Mouse (Mus musculus): ENCODE measurements around the gene Samd4b. TPM values are rescaled to one million over a fixed set of nuclear protein-coding genes. Genes with fewer than 3 reads are reported as not detected.

The Samd4b gene
- total and polyA plus RNA-seq, 3 experiments, result 6.4 to 45.9 TPM; not detected in 1

- Histone ChIP-seq H3K4me3 (ENCODE audit: control insufficient read depth in 1 of 2, insufficient read depth in 1 of 2, low read depth in 2 of 2, low read length in 2 of 2) (no peak overlapping the region), H3K27me3 (ENCODE audit: control insufficient read depth in 1 of 2, insufficient read depth in 2 of 2, low read length in 2 of 2) (peaks cover 7 to 9% of the 10 kb centered on the region in 2 experiments; a peak in 3 of 4 replicates), H3K9me3 (replicated peaks; ENCODE audit: insufficient read depth, low read length) (no peaks in the 10 kb centered on the region), H3K27ac (ENCODE audit: control insufficient read depth, low read depth, low read length) (no peak overlapping the region), H3K79me2 (ENCODE audit: control insufficient read depth, insufficient read depth, low read length, poor library complexity) (no peaks in the 10 kb centered on the region), H3K36me3 (ENCODE audit: control insufficient read depth in 1 of 2, insufficient read depth in 2 of 2, low read length in 2 of 2) (no peaks in the 10 kb centered on the region), H3K9ac (ENCODE audit: control insufficient read depth, low read depth, low read length, poor library complexity, severe bottlenecking) (no peak overlapping the region), H3K4me1 (ENCODE audit: control insufficient read depth in 1 of 2, insufficient read depth in 2 of 2, low read length in 2 of 2) (no peaks in the 10 kb centered on the region)
- TF ChIP-seq ETS1 (IDR thresholded peaks at IDR 0.05; ENCODE audit: low read depth, low read length) (no peak), POLR2AphosphoS5 (IDR thresholded peaks at IDR 0.05; ENCODE audit: borderline replicate concordance, low read depth, low read length) (no peak), GATA1 (IDR thresholded peaks at IDR 0.05; ENCODE audit: low read depth, low read length) (no peak), CHD1 (IDR thresholded peaks at IDR 0.05; ENCODE audit: low read depth, low read length) (no peak), CTCF (IDR thresholded peaks at IDR 0.05 in 2 of 3, conservative IDR thresholded peaks at IDR 0.05 in 1 of 3; ENCODE audit: control insufficient read depth in 1 of 3, insufficient read depth in 1 of 3, low read depth in 2 of 3, low read length in 3 of 3, poor library complexity in 1 of 3, severe bottlenecking in 1 of 3) (no peak), USF2 (IDR thresholded peaks at IDR 0.05; ENCODE audit: borderline replicate concordance in 1 of 2, insufficient read depth in 1 of 2, low read depth in 1 of 2, low read length in 2 of 2) (no peak), ELF1 (IDR thresholded peaks at IDR 0.05; ENCODE audit: low read depth, low read length) (no peak), ZC3H11A (IDR thresholded peaks at IDR 0.05; ENCODE audit: low read depth, low read length) (no peak), GABPA (IDR thresholded peaks at IDR 0.05; ENCODE audit: low read depth, low read length) (no peak), ZKSCAN1 (IDR thresholded peaks at IDR 0.05; ENCODE audit: low read depth, low read length) (no peak), E2F4 (IDR thresholded peaks at IDR 0.05; ENCODE audit: borderline replicate concordance, low read depth, low read length) (no peak), MAX (IDR thresholded peaks at IDR 0.05; ENCODE audit: low read length) (no peak), MYC (IDR thresholded peaks at IDR 0.05; ENCODE audit: low read depth, low read length) (no peak), MXI1 (IDR thresholded peaks at IDR 0.05; ENCODE audit: low read depth, low read length) (no peak), RCOR1 (IDR thresholded peaks at IDR 0.05; ENCODE audit: low read depth, low read length) (no peak), ZMIZ1 (IDR thresholded peaks at IDR 0.05; ENCODE audit: low read depth, low read length) (no peak), RAD21 (IDR thresholded peaks at IDR 0.05; ENCODE audit: low read depth, low read length) (no peak)
- no peak for DNase-seq (ENCODE audit: low read depth, low spot score)
Observed at GRCm38 (mm10) chr7:28619098-28619715, 21.3 kb upstream of the Samd4b start.

GRCm38 (mm10) chr7:28605951-28606350 is 8.0 kb upstream of the Samd4b start:
- Histone ChIP-seq H3K9me3 (replicated peaks; ENCODE audit: insufficient read depth, low read length) (no peaks in the 10 kb centered on the region), H3K4me3 (ENCODE audit: control insufficient read depth in 1 of 2, insufficient read depth in 1 of 2, low read depth in 2 of 2, low read length in 2 of 2) (no peak overlapping the region), H3K36me3 (ENCODE audit: control insufficient read depth in 1 of 2, insufficient read depth in 2 of 2, low read length in 2 of 2) (0 out of 4 replicates have a peak, but pooled peaks cover 0 to 2% of the 10 kb centered on the region in 2 experiments), H3K79me2 (ENCODE audit: control insufficient read depth, insufficient read depth, low read length, poor library complexity) (no peaks in the 10 kb centered on the region), H3K9ac (ENCODE audit: control insufficient read depth, low read depth, low read length, poor library complexity, severe bottlenecking) (no peak overlapping the region), H3K27ac (ENCODE audit: control insufficient read depth, low read depth, low read length) (no peak overlapping the region), H3K4me1 (ENCODE audit: control insufficient read depth in 1 of 2, insufficient read depth in 2 of 2, low read length in 2 of 2) (no peaks in the 10 kb centered on the region), H3K27me3 (ENCODE audit: control insufficient read depth in 1 of 2, insufficient read depth in 2 of 2, low read length in 2 of 2) (no peaks in the 10 kb centered on the region)
- no peak for DNase-seq (ENCODE audit: low read depth, low spot score)
- TF ChIP-seq ELF1 (IDR thresholded peaks at IDR 0.05; ENCODE audit: low read depth, low read length), result no peak
- no peak for TF ChIP-seq NELFE (IDR thresholded peaks at IDR 0.05; ENCODE audit: low read depth, low read length)
- TF ChIP-seq ZKSCAN1 (IDR thresholded peaks at IDR 0.05; ENCODE audit: low read depth, low read length), result no peak
- TF ChIP-seq TAL1 (IDR thresholded peaks at IDR 0.05; ENCODE audit: low read length), result no peak
- no peak for TF ChIP-seq GABPA (IDR thresholded peaks at IDR 0.05; ENCODE audit: low read depth, low read length)
- no peak for TF ChIP-seq MAFK (IDR thresholded peaks at IDR 0.05; ENCODE audit: borderline replicate concordance, low read depth, low read length)
- TF ChIP-seq USF1 (IDR thresholded peaks at IDR 0.05; ENCODE audit: low read depth, low read length), result no peak
- TF ChIP-seq NRF1 (IDR thresholded peaks at IDR 0.05; ENCODE audit: insufficient read depth, low read depth, low read length, poor library complexity, severe bottlenecking), result no peak
- TF ChIP-seq JUND (IDR thresholded peaks at IDR 0.05; ENCODE audit: low read depth, low read length), result no peak
- TF ChIP-seq ZNF384 (IDR thresholded peaks at IDR 0.05; ENCODE audit: low read depth, low read length), result no peak
- TF ChIP-seq CTCF (IDR thresholded peaks at IDR 0.05 in 2 of 3, conservative IDR thresholded peaks at IDR 0.05 in 1 of 3; ENCODE audit: control insufficient read depth in 1 of 3, insufficient read depth in 1 of 3, low read depth in 2 of 3, low read length in 3 of 3, poor library complexity in 1 of 3, severe bottlenecking in 1 of 3), result no peak
- no peak for TF ChIP-seq TCF12 (IDR thresholded peaks at IDR 0.05; ENCODE audit: low read depth, low read length)
- no peak for TF ChIP-seq RCOR1 (IDR thresholded peaks at IDR 0.05; ENCODE audit: low read depth, low read length)
- TF ChIP-seq MEF2A (IDR thresholded peaks at IDR 0.05; ENCODE audit: extremely low read depth, insufficient replicate concordance, low read depth, low read length, poor library complexity, severe bottlenecking), result no peak
- no peak for TF ChIP-seq E2F4 (IDR thresholded peaks at IDR 0.05; ENCODE audit: borderline replicate concordance, low read depth, low read length)
- TF ChIP-seq KAT2A (conservative IDR thresholded peaks at IDR 0.05; ENCODE audit: low read depth, low read length), result no peak
- no peak for TF ChIP-seq CHD2 (IDR thresholded peaks at IDR 0.05; ENCODE audit: low read length)
- no peak for TF ChIP-seq MAZ (IDR thresholded peaks at IDR 0.05; ENCODE audit: low read depth, low read length)
- no peak for TF ChIP-seq MAX (IDR thresholded peaks at IDR 0.05; ENCODE audit: low read length)

Data from MEL (cell line).